Mouse (Mus musculus) neutrophil, adult 5-6 weeks (primary cell): ENCODE data around the gene Irf2bp1. TPM values are rescaled to one million over a fixed set of nuclear protein-coding genes. Genes with fewer than 3 reads are reported as not detected.

Experiments used
- ATAC-seq: fragments of 151-379, 151-347 bp; 2 replicates; pipeline ENCODE4 v1.8.0; 2017; ENCODE audit warnings: mild to moderate bottlenecking, moderate TSS enrichment; ENCODE audit not compliant: insufficient number of reproducible peaks, poor library complexity, low FRiP score, severe bottlenecking; ENCODE audit errors: extremely low read depth
- total RNA-seq: library from RNA; stranded (forward); fragments of 200-1000 nt; gene quantifications from 2 replicates; pipeline ENCODE4 v1.2.3, GENCODE M21; 2017

Gene Irf2bp1
- total RNA-seq, 1 experiment from 2014 or later, result 13.2 TPM

DNA sequence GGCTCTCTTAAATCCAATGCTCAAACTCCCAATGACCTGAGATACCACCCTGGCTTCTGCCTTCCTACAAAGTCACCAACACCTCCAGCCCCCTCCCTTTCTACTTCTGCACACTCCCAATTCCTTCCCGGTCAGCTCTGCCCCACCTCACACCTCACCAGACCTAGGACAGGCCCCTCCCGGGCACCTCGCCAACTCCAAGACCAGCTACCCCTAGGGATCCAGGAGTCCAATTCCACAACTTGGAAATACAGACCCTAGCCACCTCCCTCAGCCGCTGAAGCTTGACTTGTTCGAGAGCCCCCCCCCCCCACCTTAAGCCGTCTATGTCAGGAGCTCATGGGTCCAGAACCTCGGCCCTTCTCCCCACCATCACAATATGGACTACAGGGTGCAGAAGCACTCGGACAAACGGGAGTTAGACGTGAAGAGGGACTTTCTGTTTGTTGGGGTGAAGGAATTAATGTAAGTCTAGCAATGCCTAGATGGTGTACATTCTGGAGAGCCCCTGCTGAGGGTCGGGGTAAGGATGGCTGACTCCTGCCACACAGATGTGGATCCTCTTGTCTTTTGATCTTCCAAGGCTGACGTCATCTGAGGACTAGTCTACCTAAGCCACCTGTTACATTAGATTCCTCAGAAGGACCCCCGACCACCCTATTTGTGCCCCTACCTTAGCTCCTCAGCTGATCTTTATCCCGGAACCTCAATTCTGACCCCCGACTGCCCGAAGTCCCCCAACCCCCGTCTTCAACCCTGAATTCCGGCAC lies 18.5 kb downstream of the Irf2bp1 start:
- ATAC-seq, result no peak

DNA sequence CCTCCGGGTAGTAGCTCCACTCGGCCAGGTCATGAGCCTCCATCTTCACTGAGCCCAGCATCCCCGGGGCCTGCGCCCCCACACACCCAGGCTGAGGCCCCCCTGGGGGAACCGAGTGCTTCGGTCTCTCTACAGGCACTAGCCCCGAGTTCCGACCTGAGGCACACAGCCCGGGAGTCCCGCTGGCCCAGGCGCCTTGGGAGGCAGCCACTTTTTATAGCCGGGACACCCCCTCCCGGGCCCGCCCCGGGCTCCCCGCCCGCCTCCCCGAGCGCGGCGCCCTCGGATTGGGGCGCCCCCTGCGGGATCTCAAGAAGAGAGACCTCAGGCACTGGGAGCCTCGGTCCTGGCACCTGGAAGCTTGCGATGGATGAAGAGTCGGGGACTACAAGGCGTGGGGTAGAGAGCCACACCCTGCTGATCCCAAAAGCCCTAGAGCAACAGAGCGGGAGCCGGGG lies 19.5 kb downstream of the Irf2bp1 start, which contains the start of gene Foxa3:
Gene Foxa3, minus strand, starts transcription at position 182 of the 458 bp plus-strand sequence.
- ATAC-seq, result no peak

DNA sequence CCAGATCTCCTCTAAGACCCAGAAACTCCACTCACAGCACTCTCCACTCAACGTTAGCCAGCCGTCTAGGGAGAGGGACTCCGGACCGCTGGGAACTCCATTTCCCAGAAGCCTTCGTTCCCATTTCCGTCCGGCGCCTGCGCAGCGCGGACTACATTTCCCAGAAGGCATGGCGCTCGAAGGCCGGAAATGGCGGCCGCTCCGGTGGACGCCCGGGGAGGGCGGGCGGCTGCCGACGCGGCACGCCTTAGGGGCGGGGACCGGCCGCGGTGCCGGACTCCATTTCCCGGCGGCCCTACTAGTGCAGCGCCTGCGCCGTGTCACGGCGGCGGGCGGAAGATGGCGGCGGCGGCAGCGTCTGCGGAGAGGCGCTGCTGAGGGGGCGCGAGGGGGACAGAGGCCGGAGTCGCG lies 20.3 kb downstream of the Irf2bp1 start, which contains the start of gene Sympk:
Gene Sympk, plus strand, starts transcription at position 282 of the 411 bp plus-strand sequence.
- peak; percentile 87 for ATAC-seq

DNA sequence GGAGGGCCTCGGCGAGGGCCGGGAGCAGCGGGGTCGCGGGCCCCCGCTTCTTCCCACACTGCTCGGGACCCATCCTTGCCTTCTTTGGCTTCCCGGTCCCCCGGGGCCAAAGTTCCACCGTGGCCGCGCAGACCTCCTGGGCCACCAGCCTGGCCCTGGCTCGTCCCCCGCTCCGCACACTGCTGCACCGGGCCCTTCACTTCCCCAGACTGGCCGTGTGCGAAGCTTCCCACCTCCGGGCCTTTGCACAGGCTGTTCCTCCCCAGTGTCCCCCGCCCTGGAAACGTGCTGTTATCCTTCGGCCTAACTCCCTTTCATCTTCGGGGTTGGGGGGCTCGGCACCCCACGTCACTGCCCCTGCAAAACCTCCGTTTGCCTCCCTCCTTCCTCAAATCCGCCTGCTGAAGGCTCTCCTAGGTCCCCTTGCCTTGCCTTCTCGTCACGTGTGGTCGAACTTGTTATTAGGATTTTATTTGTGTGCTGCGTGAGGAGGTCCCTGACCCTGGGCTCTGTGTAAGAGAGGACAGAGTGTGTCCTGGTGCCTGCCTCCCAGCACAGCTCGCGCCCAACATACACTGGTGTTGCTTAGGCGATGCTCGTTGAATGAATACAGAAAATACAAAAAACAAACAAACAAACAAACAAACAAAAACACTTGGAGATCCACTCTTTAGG lies 20.9 kb downstream of the Irf2bp1 start:
- no peak for ATAC-seq

DNA sequence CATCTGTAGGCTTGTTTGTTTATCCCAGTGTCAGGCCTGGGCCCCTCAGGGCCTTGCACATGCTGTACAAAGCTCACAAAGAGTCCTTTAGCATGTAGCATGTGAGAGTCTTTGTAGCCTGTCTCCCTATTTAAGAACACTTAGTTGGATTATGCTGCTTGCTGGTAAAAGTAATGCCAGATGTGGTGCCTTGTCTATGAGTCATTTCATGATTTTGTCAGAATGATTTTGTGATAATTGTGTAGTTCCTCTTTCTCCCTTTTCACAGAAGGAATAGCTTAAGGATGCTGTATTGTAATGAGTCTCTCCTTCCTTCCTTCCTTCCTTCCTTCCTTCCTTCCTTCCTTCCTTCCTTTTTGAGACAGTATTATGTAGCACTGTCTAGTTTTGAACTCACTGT lies 24.2 kb downstream of the Irf2bp1 start:
- no peak for ATAC-seq

DNA sequence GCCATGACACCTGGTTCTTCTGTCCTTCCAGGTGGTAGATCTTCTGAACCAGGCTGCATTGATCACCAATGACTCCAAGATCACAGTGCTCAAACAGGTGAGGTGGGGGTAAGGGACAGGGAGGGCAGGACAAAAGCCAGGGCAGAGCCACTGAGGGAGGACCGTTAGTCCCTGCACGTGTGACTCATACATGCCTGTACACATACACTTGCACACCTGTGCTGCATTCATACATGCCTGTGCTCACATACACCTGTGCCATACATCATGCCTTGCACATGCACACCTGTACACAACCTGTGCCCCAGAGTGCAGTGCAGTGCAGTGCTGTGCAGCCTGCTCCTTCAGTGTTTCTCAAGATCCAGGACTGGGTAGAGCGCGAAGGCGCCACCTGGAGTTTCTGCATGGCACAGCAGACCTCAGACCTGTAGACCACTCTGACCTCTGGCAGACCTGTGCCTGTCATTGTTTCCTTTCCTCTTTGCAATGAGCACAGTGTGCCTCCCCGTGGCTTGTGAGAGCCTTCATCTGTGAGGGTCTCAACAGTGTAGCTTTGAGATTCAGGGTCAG lies 25.3 kb downstream of the Irf2bp1 start:
- ATAC-seq, result peak; percentile 58

DNA sequence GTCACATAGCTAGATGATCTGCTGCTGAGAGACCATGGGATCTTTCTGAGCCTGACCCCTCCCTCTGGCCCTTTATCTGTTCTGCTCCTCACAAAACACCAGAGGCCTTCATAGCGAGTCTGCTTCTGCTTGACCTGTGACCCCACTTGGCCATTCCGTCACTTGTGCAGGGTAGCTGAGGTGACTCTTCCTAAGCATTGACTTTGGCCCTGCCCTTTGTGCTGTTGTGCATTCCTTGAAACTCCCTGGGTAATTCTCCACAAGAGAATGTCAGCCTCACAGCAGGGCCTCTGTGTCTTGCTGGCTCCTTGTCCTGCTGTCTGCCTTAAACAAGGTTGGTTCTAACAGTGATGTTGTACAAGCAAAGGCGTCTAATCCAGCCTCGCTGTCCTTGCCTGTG lies 27.8 kb downstream of the Irf2bp1 start:
- ATAC-seq, result no peak

DNA sequence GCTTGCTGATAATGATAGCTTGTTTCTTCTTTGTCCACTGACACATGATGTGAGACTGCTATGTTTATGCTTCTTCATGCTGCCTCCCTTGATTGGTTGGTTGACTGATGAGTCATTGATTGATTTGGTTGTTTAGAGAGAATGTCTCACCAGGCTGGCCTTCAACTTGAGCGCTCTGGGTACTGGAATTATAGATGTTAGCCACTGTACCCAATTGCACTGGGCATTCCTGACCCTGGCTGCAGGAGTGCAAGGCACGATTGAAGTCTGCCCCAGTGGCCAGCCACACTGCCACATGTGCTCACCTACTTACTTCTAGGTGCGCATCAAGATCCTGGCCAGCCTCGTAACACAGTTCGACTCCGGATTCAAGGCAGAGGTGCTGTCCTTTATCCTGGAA lies 40.8 kb downstream of the Irf2bp1 start:
- no peak for ATAC-seq

DNA sequence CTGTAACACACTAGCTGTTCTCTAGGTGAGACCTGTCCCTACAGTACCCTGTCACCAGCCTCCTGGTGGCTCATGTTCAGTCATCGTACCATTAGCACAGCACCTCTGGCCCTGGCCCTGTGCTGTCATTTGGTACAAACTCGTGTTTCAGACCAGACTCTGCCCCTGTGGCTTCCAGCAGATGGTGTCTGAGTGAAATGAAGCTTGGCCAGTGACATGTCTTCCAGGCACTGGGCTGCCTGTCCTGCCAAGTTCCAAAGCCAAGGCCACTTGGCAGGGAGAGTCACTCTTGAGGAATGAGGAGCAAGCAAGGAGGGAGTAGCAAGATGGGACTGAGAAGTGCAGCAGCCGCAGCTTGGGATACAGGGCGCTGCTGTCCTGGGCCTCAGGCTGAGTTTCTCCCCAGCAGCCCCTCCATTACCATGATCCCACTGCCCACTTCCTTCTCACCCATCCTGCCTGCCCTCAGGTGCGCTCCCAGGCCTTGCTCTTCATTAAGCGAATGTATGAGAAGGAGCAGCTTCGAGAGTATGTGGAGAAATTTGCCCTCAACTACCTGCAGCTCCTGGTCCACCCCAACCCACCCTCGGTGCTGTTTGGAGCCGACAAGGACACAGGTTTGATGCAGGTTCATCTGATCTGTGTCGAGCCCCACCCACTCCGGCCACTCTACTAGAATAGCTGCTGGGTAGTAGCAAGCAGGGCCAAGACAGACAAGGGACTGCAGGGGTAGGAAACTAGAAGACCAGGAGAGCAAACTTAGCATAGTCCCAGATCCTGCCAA lies 42.6 kb downstream of the Irf2bp1 start:
- no peak for ATAC-seq

DNA sequence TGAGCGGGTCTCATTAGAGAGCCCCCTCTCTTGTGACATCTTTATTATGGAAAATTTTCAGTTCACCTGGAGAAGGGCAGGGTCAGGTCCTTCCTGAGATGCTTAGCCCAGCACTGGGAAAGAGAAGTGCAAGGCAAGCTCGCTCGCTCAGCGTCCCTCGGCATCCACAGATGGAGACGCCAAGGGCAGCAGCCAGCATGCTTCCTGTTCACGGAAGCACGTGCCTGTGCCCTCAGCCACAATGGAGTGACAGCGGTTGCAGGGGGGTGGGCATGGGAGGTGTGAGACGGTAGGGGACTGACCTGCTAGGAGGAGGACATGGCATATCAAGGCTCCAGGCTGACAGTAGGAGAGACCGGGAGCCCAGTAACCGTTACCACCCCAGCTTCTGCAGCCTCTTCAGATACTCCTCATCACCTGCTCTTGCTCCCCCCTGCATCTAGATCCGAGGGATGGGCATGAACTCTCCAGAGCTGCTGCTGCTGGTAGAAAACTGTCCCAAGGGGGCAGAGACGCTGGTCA lies 44.2 kb downstream of the Irf2bp1 start:
- no peak for ATAC-seq

DNA sequence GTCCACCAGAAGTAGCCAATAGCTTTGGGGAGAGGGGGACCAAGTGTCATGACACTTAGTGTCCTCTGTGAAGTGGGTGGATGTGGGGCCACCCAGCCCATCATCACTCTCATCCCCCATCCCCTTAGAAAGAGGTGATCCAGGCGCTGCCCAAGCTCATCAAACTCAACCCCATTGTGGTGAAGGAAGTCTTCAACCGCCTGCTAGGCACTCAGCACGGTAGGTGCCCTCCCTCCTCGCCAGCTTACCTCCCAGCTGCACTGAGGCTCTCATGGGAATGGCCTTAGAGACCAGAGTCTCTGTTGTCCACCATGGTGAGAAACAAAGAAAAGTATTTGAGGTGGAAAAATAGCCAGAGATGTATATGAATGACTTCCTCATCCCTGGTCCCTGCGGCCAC lies 45.4 kb downstream of the Irf2bp1 start:
- no peak for ATAC-seq

DNA sequence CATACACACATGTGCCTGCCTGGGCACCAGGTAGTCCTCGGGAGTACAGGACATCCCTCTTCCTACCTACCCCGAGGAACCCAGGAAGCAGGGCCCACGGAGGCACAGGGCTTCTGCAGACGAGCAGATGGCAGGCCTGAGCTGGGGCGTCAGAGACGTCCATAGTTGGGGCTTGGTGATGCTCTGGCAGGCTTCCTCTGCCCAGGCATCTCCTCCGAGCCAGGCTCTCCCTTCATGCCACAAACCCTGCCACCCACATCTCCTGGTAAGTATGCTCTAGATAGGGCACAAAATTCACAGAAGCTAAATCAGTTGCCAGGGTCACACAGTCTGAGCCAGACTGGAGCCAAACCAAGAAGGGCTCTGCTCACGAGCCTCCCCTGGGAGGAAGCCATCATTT lies 46.3 kb downstream of the Irf2bp1 start:
- no peak for ATAC-seq

DNA sequence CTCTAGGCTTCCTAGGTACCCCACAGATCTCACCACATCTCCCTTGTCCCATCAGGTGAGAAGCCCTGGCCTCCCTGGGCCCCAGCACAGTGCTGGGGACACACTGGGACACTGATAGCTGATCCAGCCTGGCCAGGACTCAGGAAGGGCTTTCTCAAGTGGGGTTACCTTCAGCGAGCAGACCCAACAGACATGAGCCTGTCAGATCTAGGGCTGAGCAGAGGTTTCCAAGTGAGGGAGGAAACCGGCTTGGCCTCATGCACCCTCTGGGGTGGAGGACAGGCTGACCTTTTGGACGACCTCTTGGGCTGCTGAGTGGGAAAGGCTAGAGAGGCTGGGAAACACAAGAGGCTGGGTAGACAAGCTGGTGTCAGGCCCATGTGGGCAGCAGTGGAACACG lies 47.3 kb downstream of the Irf2bp1 start:
- no peak for ATAC-seq

DNA sequence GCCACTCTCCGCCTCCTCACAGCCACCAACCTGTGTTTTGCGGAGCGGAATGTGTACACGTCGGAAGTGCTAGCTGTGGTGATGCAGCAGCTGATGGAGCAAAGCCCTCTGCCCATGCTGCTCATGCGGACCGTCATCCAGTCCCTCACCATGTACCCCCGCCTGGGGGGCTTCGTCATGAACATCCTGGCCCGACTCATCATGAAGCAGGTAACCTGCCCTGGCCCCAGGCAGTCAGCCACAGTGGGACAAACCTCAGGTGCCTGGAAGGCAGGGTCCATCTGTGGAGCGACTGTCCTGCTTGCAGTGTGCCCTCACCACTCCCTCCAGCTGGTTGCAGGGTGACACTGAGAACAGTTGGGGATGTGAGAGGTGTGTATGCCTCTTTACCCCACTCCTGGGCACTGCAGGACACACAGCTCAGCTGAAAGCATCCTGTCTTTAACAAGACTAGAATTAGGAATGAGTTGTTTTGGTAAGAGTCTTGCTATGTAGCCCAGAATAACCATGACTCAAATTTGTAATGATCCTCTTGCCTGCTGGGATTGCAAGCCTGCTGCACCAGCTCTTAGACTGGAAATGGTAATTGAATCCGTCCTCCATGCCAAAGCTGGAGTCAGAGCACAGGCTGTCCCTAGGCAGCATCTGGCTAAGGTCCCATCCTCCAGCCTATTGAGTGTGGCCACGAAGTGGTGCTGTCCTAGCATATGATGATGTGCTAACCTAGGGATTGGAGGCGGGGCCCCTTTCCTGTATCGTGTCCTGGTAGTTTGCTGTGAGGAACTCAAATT lies 48.7 kb downstream of the Irf2bp1 start:
- ATAC-seq, result no peak

DNA sequence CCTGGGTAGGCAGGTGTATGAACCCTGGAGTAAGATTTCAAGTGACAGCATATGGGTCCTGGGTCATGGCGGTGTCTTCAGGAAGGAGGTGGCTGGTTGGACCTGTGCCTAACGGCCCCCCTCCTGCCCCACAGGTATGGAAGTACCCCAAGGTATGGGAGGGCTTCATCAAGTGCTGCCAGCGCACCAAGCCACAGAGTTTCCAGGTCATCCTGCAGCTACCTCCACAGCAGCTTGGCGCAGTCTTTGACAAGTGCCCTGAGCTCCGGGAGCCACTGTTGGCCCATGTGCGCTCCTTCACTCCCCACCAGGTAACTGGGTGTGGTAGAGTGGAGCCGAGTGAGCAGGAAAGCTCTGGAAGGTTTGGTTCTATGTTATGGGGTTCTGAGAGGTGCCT lies 49.3 kb downstream of the Irf2bp1 start:
- no peak for ATAC-seq

DNA sequence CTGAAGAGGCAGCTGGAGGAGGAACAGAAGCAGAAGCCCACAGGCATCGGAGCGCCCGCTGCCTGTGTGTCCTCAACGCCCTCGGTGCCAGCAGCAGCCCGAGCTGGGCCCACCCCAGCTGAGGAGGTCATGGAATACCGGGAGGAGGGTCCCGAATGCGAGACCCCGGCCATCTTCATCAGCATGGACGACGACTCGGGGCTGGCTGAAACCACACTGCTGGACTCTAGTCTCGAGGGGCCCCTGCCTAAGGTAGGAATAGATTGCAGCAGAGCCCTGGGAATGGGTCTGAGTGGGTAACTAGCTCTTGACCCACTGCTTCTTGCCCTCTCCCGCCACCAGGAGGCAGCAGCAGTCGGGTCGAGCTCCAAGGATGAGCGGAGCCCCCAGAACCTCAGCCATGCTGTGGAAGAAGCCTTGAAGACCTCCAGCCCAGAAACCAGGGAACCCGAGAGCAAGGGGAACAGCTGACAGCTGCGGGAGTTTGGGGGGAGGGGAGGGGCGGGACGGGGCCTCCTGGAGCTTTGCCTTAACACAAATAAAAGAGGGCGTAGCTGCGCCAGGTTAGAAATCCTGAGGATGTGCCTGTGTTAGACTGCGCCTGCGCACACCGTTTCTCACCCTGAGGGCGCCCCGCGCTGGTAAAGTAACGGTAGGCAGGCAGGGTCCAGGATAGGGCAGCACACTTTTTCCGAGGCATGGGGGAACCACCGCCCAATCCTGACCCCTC lies 50.4 kb downstream of the Irf2bp1 start, which contains the start of gene Rsph6a:
Gene Rsph6a, plus strand, starts transcription at position 644 of the 730 bp plus-strand sequence.
- no peak for ATAC-seq

DNA sequence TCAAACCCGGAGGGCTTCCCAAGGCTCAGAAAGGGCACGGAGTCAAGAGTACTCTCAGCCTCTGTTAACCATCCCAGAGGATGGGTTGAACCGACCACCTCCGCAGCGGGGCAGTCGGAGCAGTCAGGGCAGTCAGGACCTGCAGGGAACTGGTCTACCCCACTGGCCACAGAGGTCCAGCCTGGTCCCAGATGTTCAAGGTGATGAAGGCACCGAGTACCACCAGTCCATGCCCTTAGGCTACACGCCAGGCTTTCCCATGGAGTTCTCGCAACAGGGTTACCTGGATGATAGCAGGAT lies 50.9 kb downstream of the Irf2bp1 start:
- ATAC-seq, result no peak

DNA sequence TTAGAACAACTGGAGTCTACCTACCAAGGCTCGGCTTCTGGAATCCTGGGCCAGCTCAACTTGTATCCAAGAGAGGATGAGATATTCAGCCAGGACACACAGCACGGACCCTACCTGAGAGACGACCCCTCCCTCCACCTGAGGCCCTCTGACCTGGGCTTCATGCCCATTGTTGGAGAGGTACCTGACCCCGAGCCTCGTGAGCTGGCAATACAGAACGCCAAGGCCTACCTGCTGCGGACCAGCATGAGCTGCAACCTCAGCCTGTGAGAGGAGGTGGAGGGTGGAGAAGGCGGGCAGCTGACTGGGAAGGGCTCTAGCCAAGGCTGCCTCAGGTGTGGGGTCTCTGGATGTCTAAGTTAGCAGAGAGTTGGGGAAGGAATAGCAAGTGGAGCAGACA lies 51.3 kb downstream of the Irf2bp1 start:
- ATAC-seq, result no peak
